Mouse (Mus musculus): Measurements from ENCODE around the gene Rtkn2.

DNA sequence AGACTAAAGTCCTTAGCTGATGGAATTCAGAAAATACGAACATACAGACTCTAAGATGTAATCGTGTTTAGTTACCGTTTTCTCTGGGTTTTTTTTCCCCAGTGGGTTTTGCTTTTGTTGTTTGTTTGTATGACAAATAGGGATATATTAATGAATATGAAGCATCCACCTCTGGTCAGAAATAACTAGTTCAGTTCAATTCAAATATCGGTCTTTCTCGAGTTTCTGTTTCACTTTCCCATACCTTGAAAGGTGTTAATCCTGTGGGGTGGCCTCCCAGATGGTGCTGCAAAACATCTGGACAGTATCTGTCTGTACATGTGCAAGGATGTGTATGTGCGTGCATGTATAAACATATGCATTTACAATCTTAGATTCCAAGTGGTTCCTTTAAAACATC is 61.0 kb downstream of the Rtkn2 start:
- TF ChIP-seq CTCF (IDR thresholded peaks at IDR 0.05; ENCODE audit: control insufficient read depth, insufficient read depth, insufficient read length) (no peak), CEBPB (IDR thresholded peaks at IDR 0.05; ENCODE audit: low read depth) (no peak)

All from C2C12 (cell line).